Mouse (Mus musculus): Measurements from ENCODE around the gene Nprl2. TPM values are rescaled to one million over a fixed set of nuclear protein-coding genes. Genes with fewer than 3 reads are reported as not detected.

Gene Nprl2
- total RNA-seq, 2 experiments from 2014 or later, result 17.3 to 18.9 TPM

GRCm38 (mm10) chr9:107533791-107534407 is 8.1 kb upstream of the Nprl2 start, which contains the start of gene Tmem115:
Gene Tmem115, plus strand, starts transcription at chr9:107533945.
- intact Hi-C loops (cut with DNase I), result no loop called here

GRCm38 (mm10) chr9:107534408-107535202 is 7.4 kb upstream of the Nprl2 start:
- DNase-seq (ENCODE audit: low spot score), result no peak
- intact Hi-C loops (cut with DNase I), result no loop called here

More at GRCm38 (mm10) chr9:107533791-107534407, 8.1 kb upstream of the Nprl2 start, which contains the start of gene Tmem115:
- DNase-seq (ENCODE audit: low spot score), result peak; percentile 94

DNA sequence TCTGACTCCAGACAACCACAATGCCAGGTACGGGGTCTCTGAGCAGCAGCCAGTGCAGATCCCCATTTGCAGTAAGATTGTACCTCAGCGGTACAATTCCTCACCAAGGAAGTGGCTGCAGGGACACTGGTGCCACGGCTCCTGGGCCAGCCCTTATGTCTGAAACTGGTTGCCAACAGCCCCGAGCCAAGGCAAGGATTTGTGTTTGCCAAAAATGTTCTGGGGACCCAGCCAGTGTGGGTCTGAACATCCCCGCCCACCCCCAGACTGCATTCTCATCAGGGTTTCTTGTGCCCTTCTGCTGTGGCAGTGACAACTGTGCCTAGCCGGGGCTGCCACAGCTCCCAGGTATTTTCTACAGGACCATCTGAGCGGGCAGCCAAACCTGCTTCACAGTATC is 3.8 kb upstream of the Nprl2 start:
- intact Hi-C loops (cut with DNase I), result no loop called here
- no peak for DNase-seq (ENCODE audit: low spot score)

- no peak for DNase-seq (ENCODE audit: low spot score)
- intact Hi-C loops (cut with DNase I), result no loop called here
Observed at GRCm38 (mm10) chr9:107538711-107539110, 3.3 kb upstream of the Nprl2 start.

DNA sequence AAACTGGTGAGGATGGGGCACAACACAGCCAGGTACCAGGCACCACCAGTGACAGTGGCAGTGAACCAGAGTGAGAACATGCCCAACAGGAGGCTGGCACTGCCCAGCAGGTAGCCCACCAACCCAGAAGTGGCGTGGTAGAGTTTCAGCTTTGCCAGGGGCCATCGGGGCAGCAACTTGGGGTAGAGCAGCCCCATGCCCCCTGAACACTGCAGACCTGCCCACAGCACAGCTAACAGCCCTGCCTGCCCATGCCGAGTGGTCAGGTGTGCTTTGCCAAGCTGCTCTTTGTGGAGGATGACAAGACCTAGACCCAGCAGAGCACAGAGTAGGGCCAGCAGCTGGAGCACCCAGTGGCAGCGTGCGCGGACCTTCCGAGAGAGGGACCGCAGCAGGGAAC is 2.1 kb upstream of the Nprl2 start:
- intact Hi-C loops (cut with DNase I), result no loop called here
- DNase-seq (ENCODE audit: low spot score), result no peak

GRCm38 (mm10) chr9:107540420-107540819 is 1.6 kb upstream of the Nprl2 start:
- no peak for DNase-seq (ENCODE audit: low spot score)
- intact Hi-C loops (cut with DNase I), result no loop called here

GRCm38 (mm10) chr9:107541005-107541404 is 1.0 kb upstream of the Nprl2 start:
- DNase-seq (ENCODE audit: low spot score), result no peak
- intact Hi-C loops (cut with DNase I), result no loop called here

DNA sequence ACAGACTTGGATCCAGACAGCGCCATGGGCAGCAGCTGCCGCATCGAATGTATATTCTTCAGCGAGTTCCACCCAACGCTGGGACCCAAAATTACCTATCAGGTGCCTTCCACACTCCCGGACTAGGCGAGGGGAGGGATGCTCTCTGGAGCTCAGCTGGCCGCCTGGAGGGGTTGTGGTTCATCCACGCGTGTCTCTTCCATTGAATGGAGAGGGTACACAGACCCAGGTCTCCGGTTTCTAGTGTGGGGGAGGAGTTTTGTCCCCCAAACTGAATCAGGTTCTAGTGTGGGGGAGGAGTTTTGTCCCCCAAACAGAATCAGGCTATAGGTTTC is 293 bp downstream of the Nprl2 start:
- no peak for DNase-seq (ENCODE audit: low spot score)
- intact Hi-C loops (cut with DNase I), result no loop called here

- intact Hi-C loops (cut with DNase I), result no loop called here
- no peak for DNase-seq (ENCODE audit: low spot score)
Observed at GRCm38 (mm10) chr9:107542721-107543120, 695 bp downstream of the Nprl2 start.

DNA sequence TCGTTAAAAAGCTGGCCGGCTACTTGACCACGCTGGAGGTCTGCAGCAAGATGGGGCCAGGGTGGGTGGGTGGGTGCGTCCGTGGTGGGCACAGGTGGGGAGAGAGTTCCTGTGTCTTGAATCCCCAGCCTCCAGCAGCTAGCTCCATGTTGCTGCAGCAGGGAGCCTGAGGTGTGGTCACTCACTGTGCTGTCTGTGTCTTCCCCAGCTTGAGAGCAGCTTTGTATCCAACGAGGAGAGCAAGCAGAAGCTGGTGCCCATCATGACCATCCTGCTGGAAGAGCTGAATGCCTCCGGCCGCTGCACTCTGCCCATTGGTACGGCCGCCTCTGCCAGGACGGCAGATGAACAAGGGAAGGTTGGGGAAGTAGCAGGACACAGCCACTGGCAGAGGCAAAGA is 1.3 kb downstream of the Nprl2 start:
- intact Hi-C loops (cut with DNase I), result no loop called here
- DNase-seq (ENCODE audit: low spot score), result no peak

DNA sequence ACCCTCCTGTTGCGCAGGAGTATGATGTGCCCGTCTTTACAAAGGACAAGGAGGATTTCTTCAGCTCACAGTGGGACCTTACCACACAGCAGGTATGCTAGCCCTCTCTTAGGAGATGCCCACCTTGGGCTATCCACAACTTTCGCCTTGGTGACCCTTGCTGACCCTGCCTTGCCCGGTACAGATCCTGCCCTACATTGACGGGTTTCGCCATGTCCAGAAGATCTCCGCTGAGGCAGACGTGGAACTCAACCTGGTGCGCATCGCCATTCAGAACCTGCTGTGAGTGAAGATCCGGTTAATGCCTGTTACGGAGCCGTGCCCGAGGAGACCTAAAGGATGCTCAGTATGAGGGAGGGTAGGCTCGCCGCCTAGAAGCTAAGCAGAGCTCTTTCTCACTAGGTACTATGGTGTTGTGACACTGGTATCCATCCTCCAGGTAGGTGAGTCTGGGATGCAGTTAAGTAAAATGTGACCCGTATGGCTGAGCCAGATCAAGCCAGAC is 2.2 kb downstream of the Nprl2 start:
- no peak for DNase-seq (ENCODE audit: low spot score)
- intact Hi-C loops (cut with DNase I), result no loop called here

DNA sequence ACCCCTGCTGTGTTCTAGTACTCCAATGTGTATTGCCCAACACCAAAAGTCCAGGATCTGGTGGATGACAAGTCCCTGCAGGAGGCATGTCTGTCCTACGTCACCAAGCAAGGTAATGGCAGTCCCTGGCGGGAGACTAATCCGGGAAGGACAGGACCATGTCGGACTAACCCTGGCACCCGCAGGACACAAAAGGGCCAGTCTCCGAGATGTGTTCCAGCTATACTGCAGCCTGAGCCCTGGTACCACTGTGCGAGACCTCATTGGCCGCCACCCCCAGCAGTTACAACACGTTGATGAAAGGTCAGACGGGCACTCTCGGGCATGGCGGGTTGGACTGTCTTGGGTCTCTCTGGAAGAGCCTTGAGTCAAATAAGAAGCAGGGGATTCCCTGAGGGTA is 2.7 kb downstream of the Nprl2 start:
- DNase-seq (ENCODE audit: low spot score), result no peak
- intact Hi-C loops (cut with DNase I), result no loop called here

- DNase-seq (ENCODE audit: low spot score), result no peak
- intact Hi-C loops (cut with DNase I), result no loop called here
Observed at GRCm38 (mm10) chr9:107545199-107545598, 3.2 kb downstream of the Nprl2 start.

- DNase-seq (ENCODE audit: low spot score), result no peak
- intact Hi-C loops (cut with DNase I), result no loop called here
Observed at GRCm38 (mm10) chr9:107545602-107546001, 3.6 kb downstream of the Nprl2 start.

GRCm38 (mm10) chr9:107547026-107547425 is 5.0 kb downstream of the Nprl2 start, which contains the start of gene Zmynd10:
Gene Zmynd10, plus strand, starts transcription at chr9:107547298.
- DNase-seq (ENCODE audit: low spot score), result peak; percentile 76
- intact Hi-C loops (cut with DNase I), result loop anchor here (1.0 kb wide), 1 partner anchor 14 kb away; no protein-coding TSS in a partner anchor

DNA sequence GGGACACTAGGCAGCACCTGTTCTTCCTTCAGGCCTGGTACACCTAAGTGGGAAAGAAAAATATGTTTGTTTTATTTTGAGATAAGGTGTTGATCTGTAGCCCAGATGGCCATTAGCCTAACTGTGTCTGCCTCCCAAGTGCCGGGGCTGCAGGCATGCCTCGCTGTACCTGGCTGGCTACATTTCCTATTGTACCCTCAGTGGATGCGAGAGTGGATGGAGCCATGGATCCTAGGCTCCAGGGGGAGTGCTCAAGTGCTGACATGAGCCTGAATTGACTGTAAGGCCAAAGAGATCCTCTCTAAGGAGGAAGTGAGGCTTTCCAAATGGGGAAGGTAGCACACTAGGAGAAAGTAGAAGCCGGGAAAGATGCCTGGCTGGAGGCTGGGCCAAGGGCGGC is 5.9 kb downstream of the Nprl2 start:
- intact Hi-C loops (cut with DNase I), result loop anchor here (1.0 kb wide), 1 partner anchor 13 kb away; no protein-coding TSS in a partner anchor
- DNase-seq (ENCODE audit: low spot score), result no peak

GRCm38 (mm10) chr9:107548820-107549219 is 6.8 kb downstream of the Nprl2 start:
- intact Hi-C loops (cut with DNase I), result no loop called here
- no peak for DNase-seq (ENCODE audit: low spot score)

DNA sequence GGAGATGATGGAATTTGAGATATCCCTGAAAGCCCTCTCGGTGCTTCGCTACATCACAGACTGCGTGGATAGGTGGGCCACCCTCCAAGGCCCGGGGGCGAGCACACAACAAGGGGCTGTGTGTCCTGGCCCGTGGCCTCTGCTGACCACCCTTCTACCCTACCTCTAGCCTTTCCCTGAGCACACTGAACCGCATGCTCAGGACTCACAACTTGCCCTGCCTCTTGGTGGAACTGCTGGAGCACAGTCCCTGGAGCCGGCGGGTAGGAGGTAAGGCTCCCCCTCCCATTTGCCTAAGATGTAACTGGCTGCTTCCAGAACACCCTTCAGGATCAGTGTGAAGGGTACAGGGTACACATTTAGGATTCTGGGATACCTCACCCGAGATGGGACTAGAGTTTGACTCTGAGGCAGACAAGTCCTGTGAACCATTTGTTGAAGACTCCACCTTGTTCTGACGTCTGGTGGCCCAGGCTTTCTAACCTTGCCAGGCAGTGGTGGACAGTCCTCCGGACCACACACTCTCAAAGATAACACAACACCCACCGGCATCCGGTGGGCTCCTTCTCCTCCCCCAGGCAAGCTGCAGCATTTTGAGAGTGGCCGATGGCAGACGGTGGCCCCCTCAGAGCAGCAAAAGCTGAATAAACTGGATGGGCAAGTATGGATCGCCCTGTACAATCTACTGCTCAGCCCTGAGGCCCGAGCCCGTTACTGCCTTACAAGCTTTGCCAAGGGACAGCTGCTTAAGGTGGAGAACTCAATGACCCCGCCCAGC is 7.5 kb downstream of the Nprl2 start:
- DNase-seq (ENCODE audit: low spot score), result no peak

DNA sequence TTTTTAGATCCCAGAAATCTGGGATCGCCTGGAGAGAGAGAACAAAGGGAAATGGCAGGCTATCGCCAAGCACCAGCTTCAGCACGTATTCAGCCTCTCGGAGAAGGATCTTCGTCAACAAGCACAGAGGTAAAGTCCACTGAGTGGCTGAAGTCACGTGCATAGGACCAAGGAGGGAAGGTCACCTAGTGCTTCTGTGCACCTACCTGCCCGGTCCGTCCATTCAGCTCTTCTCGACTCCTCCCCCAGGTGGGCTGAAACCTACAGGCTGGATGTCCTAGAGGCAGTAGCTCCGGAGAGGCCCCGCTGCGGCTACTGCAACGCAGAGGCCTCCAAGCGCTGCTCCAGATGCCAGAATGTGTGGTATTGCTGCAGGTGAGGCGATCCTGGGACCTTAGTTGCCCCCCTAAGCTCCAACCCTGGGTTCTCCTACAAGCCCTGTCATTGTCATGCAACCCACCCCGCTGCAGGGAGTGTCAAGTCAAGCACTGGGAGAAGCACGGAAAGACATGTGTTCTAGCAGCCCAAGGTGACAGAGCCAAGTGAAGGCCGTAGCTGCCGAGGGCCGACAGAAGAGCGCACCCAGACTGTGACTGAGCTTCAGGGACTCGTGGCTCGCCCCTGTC is 8.6 kb downstream of the Nprl2 start:
- intact Hi-C loops (cut with DNase I), result no loop called here

More for the DNA sequence above, 7.5 kb downstream of the Nprl2 start:
- intact Hi-C loops (cut with DNase I), result no loop called here

More for the DNA sequence above, 8.6 kb downstream of the Nprl2 start:
- DNase-seq (ENCODE audit: low spot score), result no peak

Measured in heart, postnatal 25 days (tissue).